Mouse (Mus musculus): Measurements from ENCODE around the gene Drc3.

Drc3 gene

DNA sequence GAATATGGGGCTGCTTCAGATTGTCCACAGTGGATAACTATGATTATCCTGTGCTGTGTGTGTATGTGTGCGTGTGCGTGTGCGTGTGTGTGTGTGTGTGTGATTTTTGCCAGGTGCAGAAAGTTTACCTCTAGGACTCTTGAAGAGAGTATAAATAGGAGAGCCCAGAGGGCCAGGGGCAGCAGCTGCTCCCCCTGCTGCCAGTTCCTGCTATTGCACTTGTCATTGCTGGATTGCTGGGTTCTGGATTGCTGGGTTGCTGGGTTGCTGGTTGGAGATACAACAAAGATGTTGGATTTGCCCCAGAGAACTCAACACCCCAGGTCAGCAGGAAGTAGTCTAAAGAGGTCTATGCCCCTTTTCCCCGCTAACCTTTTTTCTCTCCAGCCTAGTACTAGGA, 14.8 kb upstream of the Drc3 start:
- peak; percentile 38 for DNase-seq

DNA sequence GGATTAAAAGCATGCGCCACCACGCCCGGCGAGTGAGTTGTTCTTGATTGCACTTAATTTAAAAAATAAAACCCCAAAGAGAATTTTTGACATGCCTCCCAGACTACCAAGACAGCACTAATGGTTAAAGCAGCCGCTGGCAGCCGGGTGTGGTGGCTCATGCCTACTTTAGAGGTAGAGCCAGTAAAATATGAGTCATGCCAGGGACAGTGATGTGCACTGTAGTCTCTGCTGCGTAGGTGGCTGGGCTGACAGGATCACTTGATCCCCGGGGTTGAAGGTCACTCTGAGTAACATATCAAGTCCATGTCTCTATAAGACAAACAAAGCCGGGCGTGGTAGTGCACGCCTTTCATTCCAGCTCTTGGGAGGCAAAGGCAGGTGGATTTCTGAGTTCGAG, 13.8 kb upstream of the Drc3 start:
- DNase-seq, result no peak

DNA sequence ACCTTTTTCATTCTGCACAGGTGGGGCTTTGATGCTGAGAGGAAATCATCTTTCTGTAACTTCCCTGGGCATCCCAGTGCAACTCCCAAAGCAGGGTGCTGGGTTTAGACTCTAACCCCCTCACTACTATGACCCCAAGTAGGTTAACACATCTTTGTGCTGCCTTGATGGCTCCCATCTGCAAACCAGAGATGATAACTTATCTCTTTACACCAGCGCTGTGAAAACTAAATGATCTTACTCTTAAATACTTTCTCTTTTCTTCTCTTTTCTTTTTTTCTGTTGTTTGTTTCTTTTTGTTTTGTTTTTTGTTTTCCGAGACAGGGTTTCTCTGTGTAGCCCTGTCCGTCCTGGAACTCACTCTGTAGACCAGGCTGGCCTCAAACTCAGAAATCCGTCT, 7.3 kb upstream of the Drc3 start:
- no peak for DNase-seq

DNA sequence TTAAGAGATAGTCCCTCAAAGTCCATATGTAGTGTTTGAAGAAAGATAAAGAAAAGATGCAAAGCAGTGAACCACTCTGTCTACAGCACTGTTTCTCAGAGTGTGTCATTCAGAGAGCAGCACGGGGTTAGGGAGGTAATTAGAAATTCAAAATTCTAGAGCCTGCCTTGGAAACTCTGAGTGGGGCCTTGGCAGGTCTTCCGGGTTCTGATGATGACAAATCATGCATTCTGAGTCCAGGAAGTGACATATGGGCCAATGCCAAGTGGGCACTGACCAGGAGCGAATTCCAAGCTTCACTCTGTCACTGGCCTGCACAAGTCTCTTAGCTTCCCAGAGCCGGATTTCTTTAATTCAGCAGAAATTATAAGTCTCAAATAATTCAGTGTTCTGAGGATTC, 6.6 kb upstream of the Drc3 start:
- DNase-seq, result no peak

DNA sequence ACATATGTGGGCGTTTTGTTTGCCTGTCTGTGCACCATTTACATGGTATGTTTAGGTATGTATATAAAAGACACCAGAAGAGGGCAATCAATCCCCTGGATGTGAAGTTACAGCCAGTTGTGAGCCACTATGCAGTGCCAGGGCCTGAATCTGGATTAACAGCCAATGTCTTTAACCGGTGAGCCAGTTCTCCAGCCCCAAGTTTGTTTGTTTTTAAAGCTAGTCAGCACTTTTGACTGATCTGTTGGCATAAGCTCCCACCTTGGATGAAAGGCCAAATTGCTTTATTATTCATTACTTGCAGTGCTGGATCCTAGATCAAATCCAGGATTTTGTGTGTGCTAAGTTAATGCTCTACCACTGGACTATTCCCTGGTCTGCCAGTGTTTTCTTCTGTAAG, 1.7 kb upstream of the Drc3 start:
- DNase-seq, result no peak

DNA sequence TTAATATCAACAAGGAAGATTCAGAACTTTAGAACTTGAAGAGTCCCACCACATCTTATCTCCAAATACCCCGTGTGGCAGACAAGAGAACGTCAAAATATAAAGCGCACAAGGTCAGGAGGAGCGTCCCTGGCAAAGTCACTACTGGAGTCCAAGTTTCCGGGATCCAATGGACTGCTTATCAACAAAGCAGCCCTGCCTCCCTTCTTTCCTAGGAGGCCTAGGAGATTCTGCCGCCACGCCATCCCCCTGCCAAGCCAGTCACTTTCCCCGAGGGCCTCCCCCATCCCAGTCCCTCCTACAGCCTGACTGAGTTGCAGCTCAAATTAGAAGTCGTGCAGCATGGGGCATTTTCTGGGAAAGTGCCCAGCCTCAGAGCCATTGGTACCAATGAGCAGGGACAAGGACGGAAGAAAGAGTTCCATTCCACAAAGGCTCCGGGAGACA, 1.2 kb upstream of the Drc3 start:
- no peak for DNase-seq

DNA sequence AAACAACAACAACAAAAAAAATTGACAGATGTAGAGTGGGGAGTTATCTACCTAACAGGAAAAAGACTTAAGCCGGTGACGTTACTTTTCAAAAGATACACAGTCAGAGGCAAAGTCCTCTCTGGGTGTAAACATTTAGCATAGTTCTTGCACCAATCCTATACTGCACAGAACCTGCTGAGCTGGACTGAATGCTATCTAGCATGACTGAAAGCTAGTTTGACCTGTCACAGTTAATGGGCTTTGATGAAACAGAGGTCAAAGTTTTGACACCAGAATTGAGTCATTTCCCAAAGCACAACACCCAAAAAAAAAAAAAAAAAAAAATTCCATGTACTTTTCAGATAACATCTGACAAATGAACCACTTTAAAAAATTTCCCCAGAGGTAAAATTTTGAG, 2.8 kb downstream of the Drc3 start:
- no peak for DNase-seq

DNA sequence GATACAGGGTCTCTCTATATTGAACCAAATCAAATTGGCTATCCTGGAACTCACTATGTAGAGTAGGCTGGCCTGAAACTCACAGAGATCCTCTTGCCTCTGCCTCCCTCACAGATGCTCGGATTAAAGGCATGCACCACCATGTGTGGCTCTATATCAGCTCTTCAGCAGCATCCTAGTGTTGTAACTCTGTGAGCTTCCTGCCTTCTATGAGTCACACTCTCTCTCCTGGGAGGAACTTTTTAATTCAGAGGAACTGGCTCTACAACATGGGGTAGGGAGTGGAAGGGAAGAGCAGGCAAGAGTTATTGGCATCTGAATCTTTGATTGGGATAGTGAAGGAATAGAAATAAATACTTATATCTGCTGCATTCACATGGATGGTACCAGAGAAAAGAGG, 4.0 kb downstream of the Drc3 start:
- DNase-seq, result no peak

DNA sequence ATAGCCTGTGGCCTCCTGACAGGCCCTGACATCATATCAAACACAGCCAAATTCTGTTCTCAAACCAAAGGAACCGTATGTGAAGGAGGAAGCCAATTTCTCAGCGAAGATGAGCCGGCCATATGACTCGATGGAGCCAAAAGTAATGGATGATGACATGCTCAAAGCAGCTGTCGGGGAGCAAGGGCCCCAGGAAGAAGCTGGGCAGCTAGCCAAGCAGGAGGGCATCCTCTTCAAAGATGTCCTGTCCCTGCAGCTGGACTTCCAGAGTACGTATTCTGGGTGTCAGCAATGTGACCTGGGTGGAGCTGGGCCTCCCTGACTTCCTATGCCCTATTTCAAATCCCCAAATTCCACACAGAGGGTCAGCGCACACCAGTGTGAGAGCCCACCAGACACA, 5.4 kb downstream of the Drc3 start:
- peak; percentile 33 for DNase-seq

DNA sequence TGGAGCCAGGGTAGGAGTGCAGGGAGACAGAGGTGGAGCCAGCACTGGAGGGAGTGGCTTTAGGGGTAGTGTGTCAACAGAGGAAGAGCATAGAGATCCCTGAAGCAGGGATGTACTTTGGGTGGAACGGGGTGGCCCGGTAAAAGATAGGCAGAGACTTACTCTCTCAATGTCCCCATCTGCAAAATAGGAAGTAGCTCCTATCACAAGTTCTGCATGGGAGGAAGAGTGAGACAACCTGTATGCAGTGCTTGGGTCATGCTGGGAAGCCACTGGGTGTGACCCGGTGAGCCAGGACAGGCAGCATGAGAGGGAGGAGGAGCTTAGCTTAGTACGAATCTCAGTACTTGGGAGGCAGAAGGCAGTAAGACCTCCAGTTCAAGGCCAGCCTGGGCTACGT, 6.0 kb downstream of the Drc3 start:
- no peak for DNase-seq

DNA sequence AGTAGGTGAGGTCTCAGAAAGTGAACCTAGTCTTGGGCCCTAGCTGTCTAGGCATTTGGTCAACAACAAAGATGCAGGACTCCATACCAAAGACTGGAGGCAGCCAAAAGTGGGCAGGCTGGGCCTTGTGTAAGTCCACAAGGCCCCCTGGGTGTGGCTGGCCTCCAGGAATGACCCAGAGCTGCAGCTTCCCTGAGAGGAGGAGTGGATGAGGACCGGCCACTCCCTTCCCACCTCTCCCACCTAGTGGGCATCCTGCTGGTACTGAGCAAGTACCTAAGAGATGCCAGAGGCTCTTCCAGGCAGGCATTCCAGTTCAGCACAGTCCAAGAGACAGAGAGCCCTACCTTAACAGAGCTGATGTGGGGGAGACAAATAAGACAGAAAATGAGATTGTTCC, 6.8 kb downstream of the Drc3 start:
- no peak for DNase-seq

DNA sequence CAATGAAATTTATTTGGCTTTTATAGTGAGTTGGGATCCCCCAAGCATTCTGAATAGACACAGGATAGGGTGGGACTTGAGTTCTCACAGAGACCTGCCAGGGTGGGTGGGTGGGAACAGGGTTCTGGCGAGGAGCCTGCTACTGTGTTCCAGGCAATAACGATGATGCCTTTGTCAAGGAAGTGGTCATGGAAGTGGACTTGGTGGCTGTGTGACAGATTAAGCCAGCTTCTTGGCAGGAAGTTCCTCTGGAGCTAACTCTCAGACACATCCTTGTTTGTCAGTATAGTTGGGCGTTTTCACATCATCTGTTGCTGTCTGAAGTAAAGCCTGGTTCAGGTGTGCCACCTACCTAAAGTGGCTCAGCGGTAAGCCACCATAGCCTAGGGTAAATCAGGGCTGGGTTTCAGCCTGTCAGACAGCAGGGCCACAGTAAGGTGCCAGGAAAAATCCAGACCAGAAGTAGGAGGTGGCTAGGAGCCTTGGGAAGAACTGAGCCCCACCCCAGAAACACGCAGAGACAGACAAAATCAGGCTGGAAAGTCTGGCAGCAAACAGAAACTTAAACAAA, 7.6 kb downstream of the Drc3 start:
- DNase-seq, result no peak

DNA sequence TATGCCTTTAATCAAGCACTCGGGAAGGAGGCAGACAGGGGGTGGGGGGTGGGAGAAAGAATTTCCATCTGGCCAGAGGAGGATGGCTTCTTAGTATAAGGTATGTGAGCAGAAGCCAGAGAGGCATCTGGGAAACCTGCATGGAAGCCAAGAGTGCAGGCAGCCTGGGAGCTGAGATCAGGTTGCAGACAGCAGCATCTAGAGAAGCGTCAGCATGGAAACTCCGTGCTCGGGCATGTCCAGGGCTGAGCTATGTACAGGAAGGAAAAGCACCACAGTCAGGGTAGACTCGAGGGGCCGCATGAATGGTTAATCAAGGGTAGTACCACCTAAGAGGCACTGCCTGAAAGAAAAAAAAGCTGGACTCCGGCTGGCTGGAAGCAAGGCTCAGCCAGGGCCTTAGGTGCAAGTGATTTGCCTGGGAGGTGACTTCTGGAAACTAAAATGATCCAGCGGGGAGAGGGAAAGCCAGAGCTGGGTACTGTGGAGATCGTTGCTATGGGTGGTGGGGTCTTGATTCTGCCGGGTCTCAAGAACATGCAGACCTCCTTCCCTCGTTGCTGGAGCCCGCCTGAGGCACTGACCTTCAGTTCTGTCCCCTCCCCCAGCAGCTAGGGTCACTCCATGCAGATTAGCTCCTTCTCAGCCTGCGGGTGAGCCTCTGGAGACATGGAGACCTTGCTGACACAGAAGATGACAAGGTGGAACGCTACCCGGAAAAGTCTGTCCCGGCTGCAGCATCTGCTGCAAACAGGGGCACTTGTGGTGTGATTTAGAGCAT, 13.3 kb downstream of the Drc3 start:
- DNase-seq, result peak; percentile 34

DNA sequence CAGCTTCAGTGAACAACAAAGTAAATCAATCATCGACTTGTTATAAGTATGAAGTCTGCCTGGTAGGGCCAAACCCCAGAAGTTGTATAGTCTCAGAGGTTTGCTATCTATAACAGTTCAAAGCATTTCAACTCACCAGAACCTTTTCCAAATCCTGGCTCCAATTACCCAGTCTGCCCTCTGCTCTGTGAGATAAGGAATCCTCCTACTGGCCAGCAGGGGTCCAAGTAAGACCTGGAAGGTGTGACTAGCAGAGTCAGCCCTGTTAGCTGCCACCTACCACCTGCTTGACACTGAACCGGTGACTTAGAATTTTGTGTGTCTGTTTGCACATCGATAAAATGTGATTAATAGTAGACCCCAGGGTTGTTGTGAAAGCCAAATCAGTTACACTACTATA, 14.1 kb downstream of the Drc3 start:
- no peak for DNase-seq

DNA sequence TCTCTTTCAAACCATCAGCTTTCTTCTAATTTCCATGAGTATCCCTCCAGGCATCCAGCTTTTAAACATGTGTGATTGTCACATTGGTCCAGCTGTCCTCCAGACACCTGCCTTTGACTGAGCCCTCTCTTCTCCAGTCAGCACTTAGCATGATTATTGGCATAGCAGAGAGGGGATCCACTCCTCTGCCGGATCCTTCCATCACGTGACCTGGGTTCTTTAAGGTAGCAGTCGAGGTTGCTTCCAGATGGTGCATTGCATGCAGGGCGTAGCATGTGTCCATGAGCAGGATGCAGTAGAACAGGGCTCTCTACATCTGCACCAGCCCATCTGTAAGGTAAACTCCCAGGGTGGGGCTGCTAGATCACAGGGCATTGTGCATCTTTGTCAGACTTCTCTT, 15.8 kb downstream of the Drc3 start:
- no peak for DNase-seq

DNA sequence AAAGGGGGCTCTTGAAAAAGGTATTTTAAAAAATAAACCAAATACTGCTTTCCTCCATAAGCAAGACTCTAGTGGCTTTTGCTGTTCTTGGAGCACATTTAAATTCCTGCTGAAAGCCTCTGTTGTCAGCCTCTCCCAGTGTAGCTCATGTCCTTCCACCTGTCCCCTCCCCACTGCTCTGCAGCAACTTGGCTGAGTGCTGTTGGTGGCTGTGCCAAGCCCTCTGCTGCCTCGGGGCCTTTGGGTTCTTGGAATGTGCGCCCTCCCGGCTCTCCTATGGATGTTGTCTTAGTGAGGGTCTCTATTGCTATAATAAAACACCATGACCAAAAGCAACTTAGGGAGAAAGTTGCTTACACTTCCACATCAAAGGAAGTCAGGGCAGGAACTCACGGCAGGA, 16.3 kb downstream of the Drc3 start:
- DNase-seq, result no peak

DNA sequence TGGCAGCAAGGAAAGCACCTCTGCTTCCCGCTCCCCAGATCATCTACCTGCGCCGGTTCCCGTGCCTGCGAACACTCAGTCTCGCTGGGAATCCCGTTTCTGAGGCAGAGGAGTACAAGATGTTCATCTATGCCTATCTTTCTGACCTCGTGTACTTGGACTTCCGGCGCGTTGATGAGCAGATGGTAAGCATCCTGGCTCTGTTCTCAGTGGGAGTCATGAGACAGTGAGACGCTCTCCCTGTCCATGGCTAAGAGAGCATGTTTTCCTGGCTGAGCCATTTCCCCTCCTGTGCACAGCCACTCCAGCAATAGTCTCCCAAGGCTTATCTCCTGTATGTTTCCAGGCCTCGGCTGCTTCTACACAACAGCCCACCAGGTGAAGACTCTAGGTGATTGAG, 17.3 kb downstream of the Drc3 start:
- no peak for DNase-seq

DNA sequence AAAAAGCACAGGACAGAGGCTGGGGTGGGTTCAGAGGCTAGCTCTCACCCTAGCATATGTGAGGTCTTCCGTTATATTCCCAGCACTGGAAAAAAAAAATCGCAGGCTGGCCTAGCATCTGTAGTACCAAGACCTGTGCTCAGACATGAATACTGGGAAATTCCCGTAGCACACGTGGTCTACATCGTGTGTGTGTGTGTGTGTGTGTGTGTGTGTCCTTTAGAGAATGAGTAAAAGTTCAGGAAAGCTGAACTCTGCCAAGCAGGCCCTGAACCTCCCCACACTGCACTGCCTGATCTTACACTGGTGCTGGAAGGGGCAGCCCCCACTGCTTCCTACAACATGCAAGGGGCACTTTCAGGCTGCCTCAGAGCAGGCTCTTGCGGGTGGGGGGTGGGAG, 21.4 kb downstream of the Drc3 start:
- DNase-seq, result no peak

DNA sequence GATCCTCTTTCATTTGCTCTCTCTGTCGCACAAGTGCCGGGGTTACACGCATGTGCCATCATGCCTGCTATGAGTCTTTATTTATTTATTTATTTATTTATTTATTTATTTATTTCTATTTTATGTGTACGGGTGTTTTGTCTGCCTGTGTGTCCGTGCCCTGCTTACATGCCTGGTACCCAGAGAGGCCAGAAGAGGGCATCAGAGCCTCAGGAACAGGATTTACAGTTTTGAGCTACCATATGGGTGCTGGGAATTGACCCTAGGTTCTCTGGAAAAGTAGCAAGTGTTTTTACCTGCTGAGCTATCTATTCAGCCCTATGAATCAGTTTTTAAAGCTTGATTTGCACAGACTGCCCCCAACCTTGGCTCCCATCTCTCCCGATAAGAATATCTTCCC, 30.4 kb downstream of the Drc3 start:
- no peak for DNase-seq

DNA sequence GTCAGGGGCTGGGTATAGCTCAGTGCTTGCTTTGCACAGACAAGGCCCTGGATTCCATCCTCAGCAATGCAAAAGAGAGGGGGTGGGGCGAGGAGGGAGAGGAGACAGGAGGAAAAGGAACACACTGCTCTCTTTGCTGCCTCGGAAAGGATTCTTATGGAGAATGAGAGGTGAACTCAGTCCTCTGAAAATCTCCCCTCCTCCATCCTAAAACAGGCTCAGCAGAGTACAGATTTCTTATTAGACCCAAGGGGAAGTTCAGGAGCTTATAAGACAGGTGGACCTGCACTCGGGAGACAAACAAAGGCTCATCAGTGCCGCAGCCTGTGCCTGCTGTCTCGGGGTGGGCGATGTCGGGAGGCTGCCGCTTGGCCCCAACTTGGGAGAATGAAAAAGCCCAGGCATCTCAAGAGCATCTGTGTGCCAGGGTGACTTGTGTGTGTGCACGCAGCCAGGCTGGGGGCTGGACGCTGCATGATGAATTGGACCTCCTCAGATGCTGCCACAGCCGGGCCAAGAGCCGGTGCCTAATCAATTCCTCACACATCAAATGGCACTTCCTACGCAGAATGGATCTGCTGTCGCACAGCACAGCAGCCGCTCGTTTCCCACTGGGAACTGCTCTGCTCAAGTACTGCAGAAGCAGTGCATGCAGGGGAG, 31.8 kb downstream of the Drc3 start:
- DNase-seq, result peak; percentile 50

DNA sequence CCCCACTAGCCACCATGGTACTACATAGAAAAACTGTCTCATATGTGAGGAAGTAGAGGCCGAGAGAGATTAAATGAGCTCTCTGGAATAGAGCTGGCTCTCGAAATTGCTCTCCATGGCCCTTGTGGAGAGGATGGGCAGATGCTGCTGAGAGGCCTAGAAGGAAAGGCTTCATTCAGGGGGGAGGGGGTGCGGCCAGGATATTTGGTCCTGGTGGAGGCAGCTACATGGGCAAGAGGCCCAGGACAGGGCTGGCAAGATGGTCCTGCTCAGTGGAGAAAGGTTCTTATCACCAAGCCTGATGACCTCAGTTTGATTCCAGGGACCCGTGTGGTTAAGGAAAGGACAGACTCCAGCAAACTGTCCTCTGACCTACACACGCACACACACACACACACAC, 32.8 kb downstream of the Drc3 start:
- no peak for DNase-seq

DNA sequence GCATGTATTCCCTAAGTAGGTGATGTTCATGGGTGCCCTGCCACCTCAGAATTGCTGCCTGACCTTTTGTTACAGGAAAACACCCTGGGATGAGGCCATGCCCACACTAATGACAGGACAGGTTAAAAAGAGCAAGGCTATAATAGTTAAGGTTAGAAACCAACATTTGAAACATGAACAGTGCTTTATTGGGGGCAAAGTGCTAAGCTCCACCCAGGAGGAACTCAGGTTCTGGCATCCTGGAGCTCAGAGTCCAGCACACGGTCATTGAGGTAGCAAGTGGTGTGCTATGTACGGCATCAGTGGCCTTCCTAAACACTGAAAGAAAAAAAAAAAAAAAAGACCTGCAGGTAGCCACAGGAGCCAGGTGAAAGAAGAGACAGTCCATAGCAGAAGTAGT, 34.8 kb downstream of the Drc3 start:
- no peak for DNase-seq

DNA sequence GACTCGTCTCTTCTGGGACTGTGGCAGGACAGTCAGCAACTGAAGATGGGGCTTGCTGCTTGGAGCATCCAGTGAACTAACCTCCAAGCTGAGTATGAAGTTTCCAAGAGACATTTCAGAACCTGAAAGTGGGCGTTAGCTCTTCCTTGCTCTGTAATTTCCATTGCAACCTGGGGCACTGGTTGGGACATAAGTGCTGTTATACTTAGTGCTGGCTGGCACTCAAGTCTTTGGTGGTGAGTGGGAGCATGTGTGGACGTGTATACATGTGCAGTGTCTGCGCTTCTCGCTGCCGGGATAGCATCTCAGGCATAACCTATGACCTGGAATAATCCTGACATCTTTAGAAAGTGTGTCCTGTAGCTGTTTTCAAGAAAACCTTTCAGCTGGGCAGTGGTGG, 38.2 kb downstream of the Drc3 start:
- no peak for DNase-seq

DNA sequence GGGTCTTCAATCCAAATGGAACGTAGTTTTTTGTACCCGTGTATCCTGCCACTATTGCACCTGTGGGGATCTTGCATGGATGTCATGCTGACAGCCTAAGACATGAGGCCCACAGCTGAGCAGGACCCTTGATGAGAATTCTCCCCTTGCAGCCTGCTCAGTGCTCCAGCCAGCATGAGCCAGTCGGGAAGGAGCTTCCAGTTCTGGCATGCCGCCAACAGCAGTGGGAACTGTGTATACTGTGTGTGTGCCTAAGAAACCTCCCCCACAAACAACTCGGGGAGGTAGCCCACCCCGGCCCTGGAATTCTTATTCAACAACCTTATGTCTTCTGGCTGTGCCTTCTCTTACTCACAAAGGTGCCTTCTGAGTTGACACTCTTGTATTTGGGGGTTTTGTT, 43.4 kb downstream of the Drc3 start:
- DNase-seq, result peak; percentile 61

DNA sequence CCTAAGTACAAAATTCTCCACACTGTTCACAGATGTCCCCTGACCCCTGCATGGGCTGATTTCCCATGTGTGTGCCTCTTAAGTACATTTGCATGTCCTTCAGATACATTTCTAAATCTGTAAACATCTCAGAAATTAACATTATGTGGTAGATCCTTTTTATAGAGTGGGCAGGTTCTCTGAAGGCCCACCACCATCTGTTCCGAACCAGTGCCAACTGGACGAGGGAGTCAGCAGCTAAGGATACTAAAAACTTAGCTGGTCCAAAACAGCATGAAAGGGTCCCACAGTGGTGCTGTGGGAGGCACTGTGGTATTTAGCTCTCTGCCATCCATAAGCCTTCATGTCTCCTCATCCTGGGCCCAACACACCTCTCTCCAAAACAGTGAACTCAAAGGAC, 44.0 kb downstream of the Drc3 start:
- no peak for DNase-seq

Measured in retina, postnatal 1 day (tissue).